Mouse (Mus musculus) urinary bladder, postnatal 14 days (tissue): ENCODE measurements around the gene Bbs5.
"Not testable (repeated sequence)": the region's sequence is repeated elsewhere in the genome, so short reads cannot be mapped to it uniquely, and the experiment has no call there.

Experiments used
- DNase-seq: peaks from one replicate; pipeline ENCODE4 v3.0.0; 2021; ENCODE audit warnings: low spot score

The Bbs5 gene

DNA sequence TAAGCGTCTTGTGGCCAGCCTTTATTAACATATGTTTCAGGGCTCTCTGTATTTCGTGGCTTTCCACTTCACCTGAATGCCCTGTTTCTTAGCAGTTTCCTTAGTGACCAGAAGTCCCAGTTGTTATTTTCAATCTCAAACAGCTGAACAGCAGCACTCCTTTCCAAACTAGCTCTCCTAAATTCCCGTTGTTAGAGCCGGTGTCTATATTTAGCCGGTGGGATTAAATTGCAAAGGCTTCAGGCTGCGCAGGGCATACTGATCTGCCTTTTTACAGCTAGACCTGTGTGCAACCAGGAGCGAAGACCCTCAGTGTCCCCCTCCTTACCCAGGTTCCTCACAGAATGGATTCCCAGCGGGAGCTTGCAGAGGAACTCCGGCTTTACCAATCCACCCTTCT lies 22.9 kb downstream of the Bbs5 start, which contains the start of gene Klhl41:
Klhl41 (plus strand) TSS at position 268 of the 400 bp plus-strand sequence.
- no peak for DNase-seq

DNA sequence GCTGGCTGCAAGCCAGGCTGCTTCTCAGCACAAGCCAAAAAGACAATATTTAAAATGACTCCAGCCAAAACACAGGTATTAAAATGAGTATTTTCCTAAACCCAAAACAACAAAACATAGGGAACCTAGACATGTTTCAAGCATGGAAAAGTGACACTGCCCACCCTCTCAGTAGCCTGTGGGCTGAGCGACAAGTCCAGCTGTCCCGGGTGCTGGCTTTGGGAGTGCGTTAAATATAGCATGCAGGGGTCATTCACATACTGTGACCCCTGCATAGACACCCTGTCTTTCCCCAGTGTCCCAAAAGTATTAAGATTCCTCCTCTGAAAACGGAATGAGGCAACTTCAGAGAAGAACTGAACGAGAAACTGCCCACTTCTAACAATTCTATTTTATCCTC lies 26.8 kb downstream of the Bbs5 start:
- DNase-seq: no peak

DNA sequence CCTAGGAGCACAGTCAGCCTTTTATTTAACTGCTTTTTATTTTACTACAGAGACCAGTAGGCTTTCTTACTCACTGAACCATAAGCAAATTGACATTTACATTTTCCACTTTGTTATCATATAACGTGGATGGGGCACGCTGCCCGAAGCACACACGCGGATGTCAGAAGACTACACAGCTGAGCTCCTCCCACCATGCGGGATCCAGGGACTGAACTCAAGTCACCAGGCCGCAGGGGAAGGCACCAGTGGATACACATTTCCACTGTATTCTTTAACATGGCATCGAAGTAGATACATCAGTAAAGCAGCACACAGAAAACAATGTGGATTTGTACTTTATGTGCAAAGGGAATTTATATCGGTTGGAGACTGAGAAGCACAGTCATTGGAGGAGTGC lies 28.3 kb downstream of the Bbs5 start:
- DNase-seq: no peak

DNA sequence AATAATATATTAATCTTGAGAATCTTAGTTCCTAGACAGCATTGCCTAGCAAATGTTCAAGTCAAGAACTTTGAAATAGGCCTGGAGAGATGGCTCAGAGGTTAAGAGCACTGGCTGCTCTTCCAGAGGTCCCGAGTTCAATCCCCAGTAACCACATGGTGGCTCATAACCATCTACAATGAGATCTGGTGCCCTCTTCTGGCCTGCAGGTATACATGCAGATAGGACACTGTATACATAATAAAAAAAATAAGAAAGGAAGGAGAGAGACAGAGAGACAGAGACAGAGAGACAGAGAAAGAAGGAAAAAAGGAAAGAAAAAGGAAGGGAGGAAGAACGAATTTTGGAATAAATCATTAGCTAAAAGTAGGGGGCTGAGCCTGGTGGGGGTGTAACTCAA lies 29.7 kb downstream of the Bbs5 start:
- no peak for DNase-seq

DNA sequence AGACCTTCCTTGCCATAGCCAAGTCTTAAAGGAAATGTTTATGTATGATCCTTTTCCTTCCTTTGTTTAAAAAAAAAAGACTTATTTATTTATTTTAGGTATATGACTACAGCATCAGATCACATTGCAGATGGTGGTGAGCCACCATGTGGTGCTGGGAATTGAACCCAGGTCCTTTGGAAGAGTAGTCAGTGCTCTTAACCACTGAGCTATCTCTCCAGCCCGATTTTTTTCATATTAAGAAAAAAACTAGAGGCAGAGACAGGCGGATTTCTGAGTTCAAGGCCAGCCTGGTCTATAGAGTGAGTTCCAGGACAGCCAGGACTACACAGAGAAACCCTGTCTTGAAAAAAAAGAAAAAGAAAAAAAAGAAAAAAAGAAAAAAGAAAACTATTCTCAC lies 30.2 kb downstream of the Bbs5 start:
- DNase-seq: not testable (repeated sequence)

DNA sequence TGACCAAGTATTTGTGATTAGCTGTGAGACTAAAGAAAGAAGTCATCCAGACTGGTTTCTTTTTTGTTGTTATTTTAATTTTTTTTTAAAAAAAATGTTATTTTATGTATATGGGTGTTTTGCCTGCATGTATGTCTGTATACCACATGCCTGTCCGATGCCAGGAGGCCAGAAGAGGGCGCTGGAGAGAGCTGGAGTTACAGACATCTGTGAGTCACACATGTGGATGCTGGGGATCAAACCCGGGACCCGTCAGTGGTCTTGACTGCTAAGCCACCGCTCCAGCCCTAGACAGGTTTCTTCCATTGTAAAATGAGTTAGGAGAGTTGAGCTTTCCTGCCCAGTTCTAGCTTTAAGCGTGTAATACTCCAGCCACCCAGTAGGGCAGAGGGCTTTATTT lies 33.0 kb downstream of the Bbs5 start:
- DNase-seq: peak; percentile 8

DNA sequence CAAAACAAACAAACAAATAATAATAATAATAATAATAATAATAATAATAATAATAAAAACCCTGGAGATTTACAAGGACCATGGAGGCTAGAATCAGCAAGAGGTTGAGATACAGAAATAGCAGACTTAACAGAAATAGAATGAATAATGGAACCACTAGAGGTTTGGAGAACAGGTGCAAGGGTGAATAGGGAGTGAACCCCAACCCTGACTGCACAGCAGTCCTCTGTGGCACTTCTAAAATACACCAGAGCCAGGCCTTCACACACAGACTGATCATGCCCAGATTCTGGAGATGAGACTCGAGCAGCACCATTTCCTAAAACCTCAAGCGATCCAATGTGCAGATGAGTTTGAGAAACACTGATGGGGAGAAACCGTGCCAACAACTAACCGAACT lies 35.0 kb downstream of the Bbs5 start:
- no peak for DNase-seq

DNA sequence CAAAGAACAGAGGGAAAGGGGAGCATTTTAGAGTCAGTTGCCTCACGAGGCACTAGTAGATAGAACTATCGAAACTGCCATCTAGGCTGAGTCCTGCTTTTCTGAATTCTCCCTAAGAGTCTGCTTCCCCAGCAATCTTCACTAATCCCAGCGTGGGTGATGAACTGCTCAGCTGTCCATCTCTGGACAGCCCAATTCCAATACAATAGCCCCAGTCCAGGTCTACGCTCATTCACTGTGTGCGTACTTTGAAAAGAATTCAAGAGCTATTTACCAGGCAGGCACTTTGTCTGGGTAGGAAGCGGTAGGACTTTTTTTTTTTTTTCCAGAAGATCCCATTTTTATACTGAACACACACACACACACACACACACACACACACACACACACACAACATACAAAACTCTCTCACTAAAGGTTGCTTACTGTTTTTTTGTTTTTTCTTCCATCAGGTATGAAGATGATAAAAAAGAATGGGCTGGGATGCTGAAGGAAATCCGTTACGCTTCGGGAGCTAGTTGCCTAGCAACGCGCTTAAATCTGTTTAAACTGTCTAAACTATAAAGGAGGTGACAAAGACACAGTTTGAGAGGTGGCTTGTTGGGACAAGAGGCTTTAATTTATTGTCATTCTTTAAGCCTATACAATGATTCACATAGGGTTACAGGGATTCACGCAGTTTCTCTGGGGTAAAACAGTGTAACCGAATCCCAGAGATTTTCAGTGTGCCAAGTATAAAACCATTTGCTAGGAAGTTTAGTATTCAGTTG lies 36.2 kb downstream of the Bbs5 start:
- no peak for DNase-seq

DNA sequence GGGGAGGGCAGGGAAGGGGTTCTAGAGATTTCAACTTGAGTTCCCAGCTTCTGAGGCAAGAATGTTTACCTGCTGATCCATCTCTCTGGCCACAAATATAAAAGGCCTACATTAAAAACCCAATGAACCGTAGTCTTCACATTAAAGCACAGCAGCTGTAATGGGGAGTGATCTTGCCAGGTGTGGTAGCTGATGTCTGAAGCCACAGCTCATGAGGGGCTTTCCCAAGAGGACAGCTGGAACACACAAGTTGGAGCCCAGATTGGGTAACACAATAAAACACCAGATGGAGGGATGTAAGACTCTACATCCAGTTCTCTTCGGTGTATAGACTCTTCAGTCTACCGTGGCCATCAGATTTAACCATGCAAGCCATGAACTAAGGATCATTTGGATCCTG lies 37.5 kb downstream of the Bbs5 start:
- DNase-seq: no peak

DNA sequence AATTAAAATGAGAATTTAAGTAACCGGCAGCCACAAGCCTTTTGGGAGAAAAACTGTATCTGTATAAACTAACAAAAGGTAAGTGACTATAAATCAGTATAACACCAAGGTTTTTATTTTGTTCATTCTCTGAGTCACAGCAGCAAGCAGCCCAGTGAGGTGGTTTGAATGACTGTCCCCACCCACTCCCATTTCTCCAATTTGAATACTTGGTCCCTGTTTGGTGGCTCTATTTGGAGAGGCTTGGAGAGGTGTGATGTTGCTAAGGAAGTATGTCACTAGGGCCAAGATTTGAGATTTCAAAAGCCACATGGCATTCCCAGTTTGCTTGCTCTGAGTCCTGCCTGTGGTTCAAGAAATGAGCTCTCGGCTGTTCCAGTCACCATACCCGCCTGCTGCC lies 43.2 kb downstream of the Bbs5 start:
- DNase-seq: no peak

DNA sequence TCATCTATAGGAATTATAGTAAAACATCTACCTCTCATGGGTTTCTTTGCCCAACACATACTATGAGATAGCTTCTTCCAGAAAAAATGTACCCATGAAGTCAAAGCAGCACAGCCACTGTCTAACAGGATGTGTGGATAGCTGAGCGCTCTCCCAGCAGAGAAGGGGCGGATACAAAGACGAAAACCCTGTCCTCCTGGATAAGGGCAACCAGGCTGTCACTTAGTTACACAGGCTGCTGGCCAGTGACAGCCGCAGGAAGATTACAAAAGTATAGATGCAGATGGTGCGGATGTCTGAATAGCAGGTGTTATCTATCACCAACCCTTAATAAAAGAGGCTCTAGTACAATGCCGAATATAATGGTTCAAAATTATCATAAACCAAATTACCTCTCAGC lies 43.9 kb downstream of the Bbs5 start:
- no peak for DNase-seq

DNA sequence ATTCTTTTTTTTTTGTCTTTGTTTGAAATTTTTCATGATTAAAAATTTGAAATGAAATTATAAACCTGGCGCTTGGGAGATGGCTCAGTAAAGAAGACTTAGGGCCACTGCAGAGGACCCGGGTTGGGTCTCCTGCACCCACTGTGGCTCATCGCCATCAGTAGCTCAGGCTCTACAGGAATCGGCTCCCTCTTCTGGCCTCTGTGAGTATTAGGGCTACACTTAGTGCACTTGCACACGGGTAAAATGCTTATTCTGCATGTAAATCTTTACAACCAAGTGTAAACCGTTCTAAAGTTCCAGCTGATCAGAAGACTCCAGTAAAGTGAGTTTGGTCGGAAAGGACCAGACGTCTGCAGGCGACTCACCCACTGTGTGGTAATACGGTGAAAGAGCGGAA lies 46.5 kb downstream of the Bbs5 start:
- no peak for DNase-seq

DNA sequence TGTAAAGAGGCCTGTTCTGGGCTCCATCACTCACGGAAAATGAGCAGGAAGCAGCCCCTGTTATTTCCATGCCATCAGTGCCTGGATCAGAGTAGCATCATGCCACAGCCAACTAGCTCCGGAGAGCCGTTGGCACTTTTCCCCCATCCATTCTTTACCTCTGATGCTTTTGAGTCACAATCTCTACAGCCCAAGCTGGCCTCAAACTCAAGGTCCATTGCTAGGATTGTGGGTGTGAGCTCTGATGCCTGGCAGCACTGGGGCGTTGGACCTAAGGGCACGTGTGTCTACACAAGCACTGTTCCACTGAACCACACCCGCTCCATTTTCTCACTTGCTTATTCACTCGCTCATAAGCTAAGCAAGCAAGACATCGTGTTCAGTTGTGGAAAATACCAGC lies 53.5 kb downstream of the Bbs5 start:
- no peak for DNase-seq

DNA sequence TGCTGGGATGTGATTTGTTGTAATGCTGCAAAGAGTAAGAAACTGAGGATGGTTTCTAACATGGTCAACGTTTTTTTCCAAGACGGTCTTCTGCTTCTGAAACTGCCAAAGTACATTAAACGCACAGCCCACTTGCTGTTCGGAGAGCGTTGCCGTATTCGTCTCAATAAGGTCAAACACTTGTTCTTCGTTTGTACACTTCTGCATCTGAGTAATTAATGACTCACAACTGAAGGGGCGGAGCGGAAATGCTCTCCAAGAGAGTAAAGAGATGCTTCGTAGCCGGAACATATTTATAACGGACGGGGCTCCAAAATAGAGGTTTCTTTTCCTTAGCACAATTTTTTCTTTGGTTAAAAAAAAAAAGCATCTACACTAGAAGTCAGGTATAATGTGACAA lies 65.2 kb downstream of the Bbs5 start:
- no peak for DNase-seq

DNA sequence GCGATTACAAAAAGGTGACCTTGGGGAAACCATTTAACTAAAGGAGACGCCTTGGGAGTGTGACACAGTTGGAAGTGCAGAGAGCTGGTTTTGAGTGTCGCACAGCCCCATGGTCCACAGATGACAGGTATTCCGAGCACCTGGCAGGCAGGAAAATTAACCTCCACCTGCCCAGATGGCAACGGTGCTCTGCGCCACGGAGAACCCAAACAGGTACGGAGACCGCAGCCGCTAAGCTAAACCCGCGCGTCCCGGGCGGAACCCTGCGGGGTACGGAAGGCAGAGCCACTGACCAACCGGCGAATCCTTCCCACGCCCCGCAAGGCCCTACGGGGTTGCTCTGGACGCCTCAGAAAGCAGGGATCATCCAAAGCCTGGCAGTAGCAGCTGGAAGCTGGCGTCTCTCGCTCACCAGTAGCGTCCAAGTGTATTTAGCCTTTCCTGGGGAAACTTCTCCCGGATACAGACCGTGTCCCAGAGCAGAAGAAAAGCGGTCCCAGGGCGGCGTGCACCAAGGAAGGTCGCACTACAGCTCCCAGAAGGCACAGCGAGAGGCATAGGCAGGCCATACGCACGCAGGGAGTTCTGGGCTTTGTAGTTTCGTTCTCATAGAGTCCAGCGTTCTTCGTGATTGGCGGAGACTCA lies 66.1 kb downstream of the Bbs5 start, which contains the start of gene Fastkd1:
Fastkd1 (minus strand) TSS at position 536 of the 645 bp plus-strand sequence.
- peak; percentile 84 for DNase-seq

DNA sequence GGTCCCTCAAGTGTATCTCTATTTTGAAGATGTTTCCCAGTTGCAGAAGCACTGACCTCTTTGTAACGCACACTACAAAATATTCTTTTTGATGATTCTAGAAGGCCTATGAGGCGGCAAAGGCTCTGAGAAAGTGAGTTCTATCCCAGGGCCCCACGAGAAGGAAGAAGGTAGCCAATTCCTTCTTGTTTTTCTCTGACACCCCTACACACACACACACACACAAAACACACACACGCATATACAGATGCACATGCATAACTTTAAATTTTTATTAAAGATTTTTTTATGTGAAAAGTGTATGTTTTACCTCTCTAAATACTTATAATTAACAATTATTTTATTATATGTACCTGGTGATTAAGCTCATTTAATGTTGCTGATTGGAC lies 66.6 kb downstream of the Bbs5 start:
- DNase-seq: no peak

DNA sequence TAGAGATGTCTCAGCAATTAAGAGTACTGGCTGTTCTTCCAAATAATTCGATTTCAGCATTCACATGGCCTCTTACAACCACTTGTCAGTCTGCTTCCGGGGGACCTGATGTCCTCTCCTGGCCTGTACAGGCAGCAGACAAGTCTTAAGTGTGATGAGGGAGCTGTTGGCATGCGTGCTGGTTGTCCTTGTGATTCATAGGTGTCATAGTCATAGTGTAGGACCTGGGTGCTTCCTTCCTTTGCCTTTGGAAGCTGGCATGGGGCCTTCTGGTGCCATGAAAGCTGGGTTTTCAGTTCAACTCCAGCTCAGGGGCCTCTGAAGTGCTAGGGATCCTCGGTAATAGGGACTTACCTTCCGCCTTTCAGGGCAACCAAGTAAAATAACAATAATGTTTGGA lies 67.2 kb downstream of the Bbs5 start:
- no peak for DNase-seq

DNA sequence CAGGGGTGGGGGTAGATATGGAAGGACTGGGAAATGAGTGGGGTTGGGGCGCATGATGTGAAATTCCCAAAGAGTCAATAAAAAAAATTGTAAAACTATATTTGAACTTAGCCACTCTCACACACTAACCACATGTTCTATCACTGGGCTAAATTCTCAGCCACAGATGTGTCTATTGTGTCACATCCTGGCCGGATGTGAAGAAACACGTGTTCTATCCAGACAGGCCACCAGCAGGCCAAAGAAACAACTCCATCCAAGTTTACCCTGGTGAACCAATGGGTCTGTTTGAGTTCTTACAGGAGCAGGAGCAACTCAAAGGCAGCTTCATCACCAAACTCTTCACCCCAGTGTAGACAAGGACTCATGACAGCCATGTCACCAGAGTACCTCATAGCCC lies 69.5 kb downstream of the Bbs5 start:
- no peak for DNase-seq
